Mouse (Mus musculus) brain, embryonic 14.5 days (tissue): ENCODE measurements at regions not wholly inside any gene's neighbourhood (a gene's known extent, or its start where the extent isn't known, plus 50 kb on each side); places are given as distances from the start of the nearest gene placed in this dataset.

Experiments used
- CTCF ChIP-seq: fragments of 200-500 bp; IDR thresholded peaks from 2 replicates; pipeline ENCODE4 v1.5.1; 2012; ENCODE audit warnings: inconsistent platforms, mild to moderate bottlenecking, moderate library complexity, borderline replicate concordance; ENCODE audit not compliant: insufficient read depth, insufficient read length; ENCODE audit errors: extremely low read depth
- POLR2A ChIP-seq: fragments of 200-500 bp; IDR thresholded peaks from 2 replicates; pipeline ENCODE4 v1.6.1; 2012; ENCODE audit warnings: mild to moderate bottlenecking, inconsistent platforms, borderline replicate concordance; ENCODE audit not compliant: poor library complexity, insufficient read depth, insufficient read length, severe bottlenecking; ENCODE audit errors: extremely low read depth

DNA sequence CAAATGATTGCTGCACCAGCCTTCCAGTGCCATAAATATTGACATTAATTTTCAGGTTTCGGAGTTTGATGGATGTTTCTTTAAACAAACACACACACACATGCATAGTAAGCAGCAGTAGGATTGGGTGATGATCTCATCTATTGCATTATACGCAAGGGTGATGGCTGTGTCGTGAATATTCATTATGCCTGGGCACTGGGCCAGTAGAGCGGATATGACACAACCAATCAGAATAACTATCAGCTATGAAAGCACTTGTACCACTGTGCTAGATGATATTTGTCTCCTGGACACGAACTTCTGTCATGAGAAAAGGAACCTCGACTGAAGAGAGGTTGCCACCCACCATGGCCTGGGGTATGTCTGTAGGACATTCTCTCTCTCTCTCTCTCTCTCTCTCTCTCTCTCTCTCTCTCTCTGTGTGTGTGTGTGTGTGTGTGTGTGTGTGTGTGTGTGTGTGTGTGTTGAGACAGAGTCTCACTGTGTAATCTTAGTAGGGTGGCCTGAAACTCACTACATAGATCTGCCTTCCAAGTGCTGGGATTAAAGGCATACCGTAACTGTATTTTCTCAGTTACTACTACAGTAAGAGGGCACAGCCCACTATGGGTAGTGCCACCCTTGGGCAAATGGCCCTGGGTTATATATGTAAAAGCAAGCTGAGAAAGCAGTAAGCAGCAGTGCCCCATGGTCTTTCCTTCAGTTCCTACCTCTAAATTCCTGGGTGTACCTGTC, 94.7 kb upstream of the Nampt start:
- no peak for TF ChIP-seq CTCF
- no peak for TF ChIP-seq POLR2A
